Mouse (Mus musculus) embryo, embryonic 10.5 days (tissue): ENCODE results near the gene Msantd1.

ENCODE experiments used
- DNase-seq: peaks from one replicate; pipeline ENCODE4 v3.0.0-alpha.2; 2015; ENCODE audit warnings: low spot score

The Msantd1 gene

DNA sequence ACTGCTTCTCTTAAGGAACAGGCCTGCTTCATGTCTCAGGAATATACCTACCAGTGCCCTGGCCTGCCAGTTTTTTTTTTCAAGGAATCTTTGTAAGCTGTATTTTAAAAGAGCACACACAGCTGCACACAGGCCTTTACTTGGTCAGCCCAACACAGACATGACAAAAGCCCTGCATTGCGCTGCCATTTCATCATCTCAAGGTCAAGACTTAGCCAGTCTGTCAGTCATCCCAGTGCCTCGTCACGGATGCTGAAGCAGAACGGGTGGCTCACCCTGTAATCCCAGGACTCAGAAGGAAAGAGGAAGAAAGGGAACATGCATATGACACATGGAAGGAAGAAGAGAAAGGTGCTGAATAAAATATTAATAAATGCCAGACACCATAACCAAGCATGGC is 19.8 kb downstream of the Msantd1 start:
- no peak for DNase-seq

DNA sequence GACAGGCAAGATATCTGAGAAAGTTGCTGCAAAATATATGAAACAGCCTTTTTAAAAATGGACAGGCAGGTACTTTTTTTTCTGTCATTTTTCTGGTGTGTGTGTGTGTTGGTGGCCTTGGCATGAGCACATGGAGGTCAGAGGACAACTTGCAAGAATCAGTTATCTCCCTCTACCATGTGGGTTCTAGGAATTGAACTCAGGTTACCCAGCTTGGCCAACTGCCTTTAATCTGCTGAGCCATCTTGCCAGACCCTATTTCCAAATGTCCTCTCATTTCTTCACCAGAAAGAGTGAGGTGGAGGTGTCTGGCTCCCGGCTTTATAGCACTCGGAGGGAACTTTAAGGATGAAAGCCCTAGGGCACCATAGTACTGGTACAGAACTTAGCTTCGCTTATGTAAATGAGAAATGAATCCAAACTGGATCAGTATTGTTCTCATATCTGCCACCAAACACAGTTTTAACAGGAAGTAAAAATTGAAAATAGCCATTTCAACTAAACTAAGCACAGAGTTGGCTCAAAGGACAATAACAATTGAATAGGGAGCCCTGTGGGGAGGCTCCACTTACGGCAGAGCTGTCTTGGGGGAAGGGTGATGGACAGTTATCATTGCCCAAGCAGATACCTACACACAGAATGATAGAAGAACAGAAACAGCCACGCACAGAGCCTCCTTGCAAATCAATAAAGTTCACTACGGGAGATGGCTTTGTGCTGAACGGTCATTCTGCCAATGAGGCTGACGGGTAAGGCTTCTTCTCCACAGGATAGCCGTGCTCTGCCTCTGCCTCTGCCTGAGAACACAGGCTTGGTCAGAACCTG is 22.6 kb downstream of the Msantd1 start:
- DNase-seq: no peak

DNA sequence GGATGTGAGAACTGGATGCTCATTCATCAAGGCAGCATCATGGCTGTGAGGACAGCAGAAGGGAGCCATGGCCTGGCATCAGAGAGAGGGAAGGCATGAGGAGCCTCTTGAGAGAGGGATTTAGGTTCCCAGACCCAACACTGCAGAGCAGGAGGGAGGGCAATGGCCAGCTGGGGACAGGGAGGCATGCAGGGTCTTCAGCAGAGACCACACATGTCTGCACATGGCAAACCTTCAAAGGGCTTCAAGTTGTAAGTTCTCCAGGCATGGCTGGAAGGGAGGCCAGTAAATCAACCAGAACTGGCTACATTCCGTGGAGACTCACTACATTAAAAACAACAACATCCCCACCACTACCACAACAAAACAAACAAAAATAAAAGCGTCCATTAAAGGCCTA is 23.3 kb downstream of the Msantd1 start:
- no peak for DNase-seq

GRCm38 (mm10) chr5:34931516-34932457 is 24.0 kb downstream of the Msantd1 start:
- DNase-seq: peak; percentile 35

GRCm38 (mm10) chr5:34932458-34932806 is 24.6 kb downstream of the Msantd1 start:
- DNase-seq: peak; percentile 45

DNA sequence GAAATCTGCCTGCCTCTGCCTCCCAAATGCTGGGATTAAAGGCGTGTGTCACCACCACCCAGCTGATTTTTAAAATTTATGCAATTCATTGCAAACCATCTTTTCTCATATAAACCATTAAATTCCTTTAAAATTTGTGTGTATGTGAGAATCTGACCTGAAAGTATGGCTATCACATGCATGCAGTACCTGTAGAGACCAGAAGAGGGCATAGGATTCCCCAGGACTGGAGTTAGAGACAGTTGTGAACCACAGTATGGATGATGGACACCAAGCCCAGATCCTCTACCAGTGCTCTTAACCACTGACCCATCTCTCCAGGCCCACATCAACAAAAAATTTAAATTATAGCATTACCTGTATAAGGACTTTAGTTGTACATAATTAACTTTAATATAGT is 25.6 kb downstream of the Msantd1 start:
- DNase-seq: peak; percentile 40

DNA sequence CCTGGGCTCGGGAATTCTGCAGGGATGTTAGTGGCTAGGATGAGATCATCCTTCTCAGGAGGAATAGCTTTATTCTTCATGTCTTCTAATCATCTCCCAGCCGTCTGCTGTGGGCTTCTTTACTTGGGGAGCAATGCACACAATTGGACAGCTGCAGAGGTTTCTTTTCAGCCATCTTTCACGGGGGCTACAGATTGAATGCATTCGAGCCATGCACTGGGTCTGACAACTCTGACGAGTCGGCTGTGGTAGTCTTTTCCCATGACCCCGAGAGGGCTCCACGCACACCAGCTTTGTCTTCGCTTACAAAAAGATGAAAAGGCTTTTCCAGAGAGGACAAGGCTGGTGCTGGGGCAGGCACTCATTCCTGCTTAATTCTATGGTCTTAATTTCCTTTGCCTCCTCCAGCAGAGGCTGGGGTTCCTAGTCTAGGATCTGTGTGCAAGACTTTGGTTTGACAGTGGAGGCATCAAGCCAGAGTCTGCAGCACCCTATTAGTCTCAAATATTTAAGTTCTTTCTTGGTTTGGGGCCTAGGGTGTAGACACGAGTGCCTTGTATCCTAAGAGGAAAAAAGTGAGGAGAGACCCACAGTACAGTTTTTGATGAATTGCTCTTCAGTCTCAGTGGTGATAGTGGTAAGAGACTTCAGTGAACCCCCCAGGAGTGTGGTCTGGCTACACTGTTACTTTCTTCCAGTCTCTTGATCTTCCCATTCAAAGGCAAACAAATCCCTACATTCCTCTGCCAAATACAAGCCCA is 34.1 kb downstream of the Msantd1 start:
- DNase-seq: peak; percentile 78

- DNase-seq: no peak
Observed at GRCm38 (mm10) chr5:34943428-34943827, 35.6 kb downstream of the Msantd1 start.

GRCm38 (mm10) chr5:34948861-34949760 is 41.3 kb downstream of the Msantd1 start, which contains the start of gene Rgs12:
Gene Rgs12, plus strand, starts transcription at chr5:34949445.
- peak; percentile 90 for DNase-seq

DNA sequence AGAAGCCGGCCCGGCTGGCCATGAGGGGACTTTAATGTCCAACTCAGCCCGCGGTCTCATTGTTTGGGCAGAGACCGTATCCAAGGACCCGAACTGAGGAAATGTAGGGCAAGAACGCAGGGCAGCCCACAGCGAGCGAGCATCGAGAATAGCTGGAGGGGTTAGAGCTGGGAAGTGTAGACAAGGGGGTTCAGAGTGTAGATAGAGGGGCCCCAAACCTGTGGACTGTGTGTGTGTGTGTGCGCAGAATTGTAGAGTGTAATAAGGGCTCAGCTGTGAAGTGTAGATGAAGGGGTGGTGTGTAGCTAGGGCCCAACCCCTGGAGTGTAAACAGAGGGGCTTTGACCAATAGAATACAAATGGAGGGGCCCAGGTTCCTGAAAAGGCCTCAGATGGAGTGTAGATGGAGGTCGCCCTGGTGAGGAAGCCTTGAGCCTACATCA is 42.0 kb downstream of the Msantd1 start:
- DNase-seq: peak; percentile 66

DNA sequence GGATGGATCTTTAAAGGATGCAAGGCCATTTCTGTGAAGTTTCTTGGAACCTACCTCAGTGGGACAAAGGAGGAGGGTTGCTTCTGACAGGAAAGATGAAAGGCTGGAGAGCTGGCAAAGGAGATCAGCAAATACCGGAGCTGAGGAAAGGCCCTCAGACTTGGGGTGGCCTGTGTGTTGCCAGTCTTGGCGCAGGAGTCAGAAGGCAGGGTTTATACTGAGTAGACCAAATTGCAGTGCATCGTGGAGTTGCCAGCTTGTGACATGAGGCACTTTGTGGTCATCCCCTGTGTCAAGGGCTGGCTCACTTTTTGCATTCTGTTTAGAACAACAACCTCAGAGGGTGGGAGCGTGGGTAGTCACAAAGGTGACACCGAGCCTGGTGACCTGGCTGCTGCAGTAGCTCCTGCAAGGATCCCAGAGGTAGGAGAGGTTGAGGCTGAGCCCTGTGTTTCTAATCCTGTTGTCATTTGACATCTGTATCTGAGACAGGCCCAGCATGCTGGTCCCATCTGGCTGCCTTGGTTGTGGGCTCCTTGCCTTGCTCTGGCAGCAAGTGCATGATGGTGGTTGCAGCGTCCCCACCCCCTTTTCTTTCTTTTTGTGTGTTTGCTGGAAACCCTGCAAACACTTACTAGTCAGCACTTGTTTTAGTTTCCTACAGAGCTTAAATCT is 42.8 kb downstream of the Msantd1 start:
- no peak for DNase-seq

DNA sequence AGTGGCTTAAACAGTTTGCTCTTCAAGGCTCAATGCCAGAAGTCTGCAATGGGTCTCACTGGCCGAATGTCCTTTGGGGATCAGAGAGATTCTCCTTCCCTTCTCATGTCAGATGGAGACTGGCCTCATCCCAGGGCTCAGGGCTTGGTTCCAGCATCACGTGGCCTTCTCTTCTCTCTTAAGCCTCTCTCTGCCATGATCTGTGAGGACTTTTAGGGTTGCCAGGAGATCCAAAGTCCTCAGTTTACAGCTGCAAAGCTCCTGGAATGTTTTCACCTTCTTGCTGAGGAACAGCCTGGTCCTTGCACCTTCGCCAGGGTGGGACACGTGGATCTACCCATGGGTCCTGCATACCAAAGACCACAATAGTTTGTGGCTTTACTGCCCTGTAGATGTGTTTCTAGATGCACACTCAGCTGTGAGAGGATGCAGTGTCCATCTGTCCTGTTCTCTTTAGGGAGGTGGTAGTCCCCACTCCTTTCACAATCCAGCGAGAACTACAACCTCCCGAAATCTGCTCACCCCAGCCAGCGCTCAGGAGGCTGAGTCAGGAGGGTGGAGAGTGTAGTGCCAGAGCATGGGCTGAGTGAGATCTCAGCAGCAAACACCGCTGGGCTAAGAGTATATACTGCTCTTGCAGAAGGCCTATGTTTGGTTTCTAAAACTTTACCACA is 43.5 kb downstream of the Msantd1 start:
- DNase-seq: no peak

GRCm38 (mm10) chr5:34954508-34954907 is 46.7 kb downstream of the Msantd1 start:
- no peak for DNase-seq

DNA sequence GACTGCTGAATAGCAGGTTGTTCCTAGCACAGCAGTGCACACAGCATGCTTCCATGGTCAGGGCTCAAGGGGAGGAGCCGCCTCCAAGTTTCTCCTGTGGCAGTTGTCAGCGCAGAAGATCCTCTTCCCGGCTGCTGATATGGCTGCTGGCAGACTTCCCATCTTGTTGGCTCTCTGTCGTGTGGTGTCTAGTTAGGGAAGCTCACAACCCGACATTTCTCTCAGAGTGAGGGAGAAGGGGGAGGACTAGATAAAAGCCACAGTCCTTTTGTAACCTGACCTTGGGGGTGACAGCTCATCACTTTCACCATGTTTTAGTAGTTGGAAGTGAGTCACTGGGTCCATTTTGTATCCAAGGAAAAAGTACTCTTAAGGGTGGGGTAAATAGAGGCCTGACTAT is 47.8 kb downstream of the Msantd1 start:
- no peak for DNase-seq

DNA sequence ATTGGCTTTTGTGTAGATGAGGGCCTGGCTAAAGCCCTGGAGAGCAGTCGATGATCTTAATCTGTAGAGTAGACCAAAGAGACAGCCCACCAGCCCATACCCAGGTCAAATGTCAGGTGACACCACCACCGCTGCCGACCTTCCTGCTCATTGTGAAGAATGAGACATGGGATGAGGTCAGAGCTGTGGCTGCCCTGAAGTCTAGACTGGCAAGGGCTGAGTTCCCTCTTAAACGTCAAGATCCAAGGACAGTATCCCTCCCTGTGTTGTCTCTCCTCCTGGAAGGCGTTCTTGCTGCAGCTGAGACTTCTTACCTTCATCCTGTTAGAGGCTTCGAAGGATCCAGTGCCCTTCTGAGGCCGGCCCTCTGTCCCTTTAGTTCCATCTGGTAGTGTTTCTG is 48.3 kb downstream of the Msantd1 start:
- no peak for DNase-seq

DNA sequence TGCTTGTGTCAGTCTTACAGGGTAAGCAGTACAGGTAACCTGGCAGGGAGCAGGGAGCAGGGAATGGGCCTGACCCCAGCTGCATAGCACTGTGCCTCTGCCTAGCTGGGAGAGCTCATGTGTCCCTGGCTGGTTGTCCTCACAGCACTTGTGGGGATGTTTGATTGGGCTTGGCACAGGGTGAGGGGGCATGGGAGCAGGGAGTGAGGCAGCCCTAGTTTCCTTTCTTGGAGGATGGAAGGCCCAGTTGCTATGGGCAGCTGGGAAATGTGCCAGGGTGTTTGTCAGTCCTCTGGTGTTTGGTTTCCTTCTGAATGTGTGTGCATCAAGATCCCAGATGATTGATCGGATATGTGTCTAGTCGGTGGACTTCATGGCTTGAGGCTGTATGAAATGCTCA is 49.2 kb downstream of the Msantd1 start:
- no peak for DNase-seq

DNA sequence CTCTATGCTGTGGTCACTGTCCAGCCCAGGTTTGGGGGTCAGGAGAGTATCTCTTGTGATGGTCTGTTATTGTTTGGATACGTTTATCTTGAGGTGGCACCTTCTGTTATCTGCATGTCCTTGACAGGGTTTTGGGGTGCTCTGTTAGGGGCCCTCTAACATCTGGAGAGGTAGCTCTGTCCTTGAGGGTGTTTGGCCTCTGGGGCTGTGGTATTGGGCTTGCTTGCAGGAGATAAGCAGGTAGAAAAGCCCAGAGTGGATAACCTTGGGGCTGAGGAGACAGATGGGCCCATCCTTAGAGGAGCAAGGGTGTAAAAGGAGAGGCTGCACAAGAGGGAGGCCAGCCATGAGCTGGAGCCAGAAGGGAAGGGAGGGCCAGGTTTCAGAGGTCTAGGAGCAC is 52.2 kb downstream of the Msantd1 start:
- no peak for DNase-seq

GRCm38 (mm10) chr5:34965531-34965930 is 57.7 kb downstream of the Msantd1 start:
- no peak for DNase-seq

- no peak for DNase-seq
Observed at GRCm38 (mm10) chr5:34968386-34968785, 60.6 kb downstream of the Msantd1 start.

- no peak for DNase-seq
Observed at GRCm38 (mm10) chr5:34972471-34972870, 64.7 kb downstream of the Msantd1 start.
